Mouse (Mus musculus) right cerebral cortex, postnatal 14 days (tissue): ENCODE measurements at regions not wholly inside any gene's neighbourhood (a gene's known extent, or its start where the extent isn't known, plus 50 kb on each side); places are given as distances from the start of the nearest gene placed in this dataset.

Source experiments
- DNase-seq: peaks from one replicate; pipeline ENCODE4 v3.0.0; 2022

DNA sequence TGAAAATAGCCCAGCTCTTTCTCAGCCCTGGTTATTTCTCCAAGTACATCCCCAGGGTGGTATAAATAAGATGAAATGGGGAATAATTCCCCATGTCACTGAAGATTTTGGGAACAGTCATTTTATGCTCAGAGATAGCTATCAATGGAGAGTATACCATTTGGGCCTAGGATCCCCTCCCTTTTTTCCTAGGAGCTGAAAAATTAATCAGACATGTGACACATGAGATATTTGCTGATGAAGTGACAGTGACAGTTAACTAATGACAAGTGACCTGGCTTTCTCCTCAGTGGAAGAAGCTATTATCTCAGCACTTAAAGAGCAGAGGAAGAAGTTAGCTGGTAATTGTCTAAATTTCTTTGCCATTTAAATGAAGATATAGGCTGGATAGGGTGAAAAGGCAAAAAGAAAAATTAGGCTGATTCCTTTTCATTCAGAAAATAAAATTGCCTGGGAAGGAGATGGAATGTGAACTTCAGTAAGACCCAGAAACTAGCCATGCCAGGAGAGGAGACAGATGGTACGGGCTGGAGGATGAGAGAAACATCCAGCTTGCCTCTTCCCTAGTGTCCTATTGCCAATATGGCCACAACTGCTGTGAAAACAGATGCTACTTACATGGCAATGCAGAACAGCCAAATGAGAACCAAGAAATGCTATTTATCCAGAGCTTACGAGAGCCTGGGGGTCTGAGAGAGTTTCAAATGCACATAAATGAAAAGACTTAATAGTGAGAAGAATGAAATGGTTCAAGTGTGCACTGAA lies 376.1 kb upstream of the Gm11114 start:
- no peak for DNase-seq

DNA sequence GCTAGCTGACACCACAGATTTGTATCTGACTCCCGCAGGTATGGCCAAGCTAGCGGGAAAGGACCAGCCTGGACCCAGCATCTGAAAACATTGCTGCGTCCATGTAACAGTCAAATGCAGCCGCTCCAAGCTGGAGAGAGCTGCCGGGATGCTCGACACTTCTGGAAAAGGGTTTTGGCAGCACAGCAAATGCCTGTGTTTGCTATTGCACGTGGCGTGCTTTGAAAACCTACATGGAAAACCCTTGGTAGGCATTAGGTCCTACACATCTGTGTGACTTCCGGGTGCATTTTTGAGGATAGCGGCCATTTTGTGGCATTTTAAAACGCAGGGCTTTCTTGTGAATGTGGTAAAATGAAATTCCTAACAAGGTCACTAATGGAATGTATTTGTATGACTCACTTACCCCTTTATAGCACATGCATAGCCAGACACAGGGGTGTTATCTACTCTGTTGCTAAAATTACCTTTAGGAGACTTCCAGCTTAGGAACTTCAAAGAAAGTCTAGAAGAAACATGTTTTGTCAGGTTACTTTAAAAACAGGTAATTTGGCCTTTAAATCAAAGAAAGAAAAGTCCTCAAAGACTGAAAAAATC lies 345.9 kb upstream of the Gm11114 start:
- DNase-seq, result no peak

DNA sequence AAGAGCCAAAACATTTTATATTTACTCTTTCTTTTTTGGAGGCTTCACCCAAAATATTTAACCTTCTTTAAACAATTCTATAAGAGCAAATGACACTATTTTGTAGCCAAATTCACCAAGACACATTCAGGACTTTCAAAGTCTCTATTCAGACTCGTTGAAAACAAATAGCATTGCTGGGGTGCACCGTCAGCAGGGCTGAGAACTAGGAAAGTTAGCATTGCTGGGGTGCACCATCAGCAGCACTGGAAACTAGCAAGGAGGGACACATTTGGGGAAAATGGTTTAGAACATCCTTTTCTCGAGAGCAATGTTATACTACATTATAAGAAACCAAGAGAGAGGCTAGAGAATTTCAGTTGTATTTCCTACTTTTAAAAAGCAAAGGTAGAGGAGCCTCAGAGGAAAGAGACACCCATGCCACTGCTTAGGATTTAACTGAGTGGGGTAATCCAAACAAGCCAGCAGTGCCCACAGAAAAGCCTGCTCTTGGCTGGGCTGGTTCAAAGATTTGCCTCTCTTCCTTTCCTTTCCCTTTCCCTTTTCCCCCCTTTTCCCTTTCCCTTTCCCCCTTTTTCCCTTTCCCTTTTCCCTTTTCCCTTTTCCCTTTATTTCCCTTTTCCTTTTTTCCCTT lies 342.5 kb upstream of the Gm11114 start:
- no peak for DNase-seq

DNA sequence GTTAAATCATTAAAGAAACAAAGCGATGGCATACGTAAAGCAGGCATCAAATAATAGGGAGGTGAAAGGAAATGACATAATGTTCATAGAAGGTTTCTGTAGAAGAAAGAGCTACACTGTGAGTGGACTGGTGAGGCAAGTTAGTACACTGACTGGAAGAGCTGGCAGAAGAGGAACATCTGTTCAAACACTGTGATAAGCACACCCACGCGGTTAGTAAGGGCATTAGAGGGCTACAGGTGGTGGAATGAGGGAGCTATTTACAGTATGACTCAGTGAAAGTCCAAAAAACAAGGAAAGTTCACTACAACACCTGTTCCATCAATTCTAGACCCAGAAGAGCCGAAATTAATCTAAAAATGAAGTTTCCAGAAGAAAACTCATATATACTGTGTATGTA lies 335.1 kb upstream of the Gm11114 start:
- DNase-seq, result no peak

DNA sequence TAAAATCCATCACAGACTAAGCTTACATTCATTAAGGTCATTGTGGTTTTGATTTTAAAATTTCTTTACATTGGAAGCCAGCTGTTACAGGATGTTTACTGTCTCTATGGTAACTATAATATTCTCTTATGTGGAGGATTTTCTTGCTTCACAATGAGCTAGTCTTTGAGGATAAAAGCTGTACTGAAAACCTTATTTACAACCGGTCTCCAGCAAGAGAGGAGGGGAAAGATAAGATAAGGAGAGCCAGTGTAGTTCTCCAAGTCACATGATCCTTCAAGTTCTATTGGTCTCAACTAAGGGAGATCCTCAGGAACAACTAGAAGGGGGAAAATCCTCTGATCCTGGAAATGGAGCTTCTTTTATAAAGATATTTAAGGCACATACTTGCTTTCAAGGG lies 309.2 kb upstream of the Gm11114 start:
- DNase-seq, result no peak

DNA sequence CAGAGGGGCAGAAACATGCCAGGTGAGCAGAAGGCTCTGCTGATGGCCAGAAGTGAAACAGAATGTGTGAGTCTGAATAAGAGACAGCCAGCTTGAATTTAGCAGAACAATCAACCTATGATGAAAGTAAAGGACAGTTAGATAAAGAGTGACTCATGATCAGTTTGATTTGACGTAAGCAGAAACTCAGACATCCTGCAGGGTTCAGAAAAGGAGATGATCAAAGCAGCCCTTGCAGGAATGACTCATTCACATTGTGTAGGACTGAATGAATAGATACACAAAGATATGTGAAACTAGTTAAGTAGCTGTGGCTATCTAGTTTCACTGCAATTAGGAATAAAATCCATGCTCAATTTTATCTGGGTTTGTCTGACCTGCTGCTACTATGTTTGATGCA lies 301.2 kb upstream of the Gm11114 start:
- DNase-seq, result no peak

DNA sequence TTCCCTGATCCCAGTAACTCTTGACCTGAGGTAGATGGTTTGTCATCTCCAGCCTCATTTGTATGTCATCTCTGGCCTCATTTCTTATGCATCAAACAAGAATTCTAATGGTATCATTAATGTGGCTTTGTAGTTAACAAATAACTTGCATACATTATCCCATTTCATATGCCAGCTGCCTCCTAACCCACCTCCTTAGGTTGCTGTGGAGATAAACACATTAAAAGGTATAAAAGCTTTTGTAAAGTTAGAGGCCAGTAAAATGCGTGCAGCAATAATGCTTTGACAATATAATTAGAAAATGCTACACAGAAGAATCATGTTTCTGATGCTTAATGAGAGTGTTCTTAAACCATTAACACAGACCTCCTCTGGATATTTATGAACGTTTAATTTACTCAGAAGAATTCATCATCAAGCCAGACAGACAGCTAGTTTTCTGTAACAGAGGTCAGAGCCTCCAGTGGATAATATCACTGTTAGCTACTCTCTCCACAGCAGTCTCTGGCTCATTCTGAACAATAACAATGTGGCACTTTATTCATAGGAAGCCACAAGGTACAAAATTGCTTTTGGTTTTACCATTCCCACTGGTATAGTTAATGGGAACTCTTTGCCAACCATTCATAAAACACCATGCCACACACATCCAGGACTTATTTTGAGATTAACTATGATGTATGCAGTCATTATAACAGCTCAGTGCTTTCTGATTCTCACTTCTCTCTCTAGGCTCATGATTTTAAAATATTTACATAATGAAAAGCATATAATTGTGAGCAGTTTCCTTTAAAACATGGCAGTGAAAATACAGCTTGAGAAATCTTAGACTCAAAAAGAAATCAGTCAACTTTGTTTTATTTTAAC lies 264.2 kb upstream of the Gm11114 start:
- no peak for DNase-seq

GRCm38 (mm10) chr9:85052526-85052925 lies 260.0 kb upstream of the Gm11114 start:
- DNase-seq, result no peak

- no peak for DNase-seq
These were observed 232.6 kb upstream of the Gm11114 start for GRCm38 (mm10) chr9:85079975-85080374.

DNA sequence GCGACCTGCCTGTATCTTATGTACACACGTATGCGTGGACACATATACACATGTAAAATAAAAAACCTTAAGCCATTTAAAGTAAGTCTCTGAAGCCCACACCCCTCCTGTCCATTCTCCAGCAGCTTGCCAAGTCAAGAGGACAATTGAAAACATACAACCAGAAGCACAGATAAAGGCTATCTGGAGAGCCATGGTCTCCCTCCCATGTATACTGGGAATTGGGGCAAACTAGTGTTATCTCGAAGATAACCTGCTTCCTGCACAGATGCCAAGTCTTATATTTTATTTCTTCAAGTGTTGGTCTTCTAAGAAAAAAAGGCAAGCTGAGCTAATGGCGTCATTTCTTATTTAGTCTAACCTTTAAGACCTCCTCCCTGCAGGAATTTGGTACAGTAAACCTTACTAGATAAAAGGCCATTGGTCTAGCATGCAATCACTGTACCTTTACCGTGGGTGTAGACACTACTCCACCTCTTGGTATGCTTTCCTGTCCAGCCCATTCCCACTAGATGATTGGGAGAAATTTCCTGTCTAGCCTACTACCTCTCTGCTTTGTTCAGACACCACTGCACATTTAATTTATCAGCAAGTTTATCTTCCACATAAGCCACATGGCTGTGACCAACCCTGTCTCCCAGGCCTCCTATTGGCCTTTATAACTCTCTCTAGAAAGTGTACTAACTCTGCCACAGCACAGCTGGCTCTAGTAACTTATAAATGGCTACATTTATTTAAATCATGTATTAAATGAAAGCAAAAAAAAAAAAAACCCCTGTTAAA lies 223.8 kb upstream of the Gm11114 start:
- no peak for DNase-seq

DNA sequence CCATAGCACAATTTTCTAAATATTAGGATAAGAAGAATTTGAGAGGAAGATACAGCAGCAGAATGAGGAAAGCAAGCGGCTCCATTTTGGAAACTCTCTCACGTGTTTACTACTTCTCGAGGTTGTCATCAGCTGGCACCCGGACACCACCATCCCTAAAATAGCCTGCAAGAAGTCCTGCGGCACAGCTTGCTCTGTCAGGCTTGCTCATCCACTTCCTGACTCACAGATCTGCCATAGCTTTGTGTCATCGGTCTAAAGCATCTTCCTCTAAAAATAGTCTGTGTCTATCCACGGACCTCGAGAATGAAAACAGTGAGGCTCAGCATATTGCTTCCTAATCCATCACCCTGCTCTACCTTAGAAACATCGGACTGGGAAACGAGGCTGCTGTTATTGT lies 222.3 kb upstream of the Gm11114 start:
- DNase-seq, result peak; percentile 20

DNA sequence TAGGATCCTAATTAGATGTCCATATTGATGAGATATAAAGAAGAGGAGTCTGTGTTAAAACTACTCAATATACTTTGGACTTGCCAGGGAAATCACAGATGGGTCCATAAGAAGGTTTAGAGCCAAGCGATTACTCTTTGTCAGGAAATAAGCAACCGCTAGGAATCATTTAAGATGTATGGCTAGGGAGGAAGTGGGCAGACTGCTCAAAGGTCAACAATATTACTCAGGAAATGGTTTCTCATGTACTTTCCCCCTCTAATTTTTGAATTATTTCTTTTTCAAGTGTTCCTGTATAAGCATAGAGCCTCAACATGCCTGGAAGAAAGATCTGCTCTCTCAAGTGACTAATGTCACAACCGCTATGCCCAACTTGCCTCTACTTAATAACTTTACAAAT lies 217.3 kb upstream of the Gm11114 start:
- DNase-seq, result no peak

DNA sequence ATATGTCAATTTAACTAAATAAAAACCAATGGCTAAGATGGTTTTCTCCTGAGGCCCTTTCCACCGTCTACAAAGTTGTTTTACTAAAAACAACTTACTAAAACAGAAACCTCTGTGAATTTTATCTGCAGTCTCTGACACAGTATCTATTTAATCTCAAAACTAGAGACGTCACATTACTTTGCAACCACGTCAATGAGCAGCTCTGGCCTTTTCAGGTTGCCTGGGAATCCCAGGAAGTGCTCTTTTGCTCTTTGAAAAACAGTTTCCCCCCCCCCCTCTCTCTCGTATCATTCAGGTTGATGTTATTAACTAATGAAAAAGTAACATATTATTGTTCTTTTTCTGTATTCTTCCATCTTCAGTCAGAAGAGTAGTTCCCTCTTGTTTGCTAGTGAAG lies 216.1 kb upstream of the Gm11114 start:
- DNase-seq, result no peak

- no peak for DNase-seq
These were observed 199.6 kb upstream of the Gm11114 start for GRCm38 (mm10) chr9:85112928-85113327.

- no peak for DNase-seq
These were observed 198.3 kb upstream of the Gm11114 start for GRCm38 (mm10) chr9:85114234-85114633.

- no peak for DNase-seq
These were observed 192.5 kb upstream of the Gm11114 start for GRCm38 (mm10) chr9:85120061-85120460.

DNA sequence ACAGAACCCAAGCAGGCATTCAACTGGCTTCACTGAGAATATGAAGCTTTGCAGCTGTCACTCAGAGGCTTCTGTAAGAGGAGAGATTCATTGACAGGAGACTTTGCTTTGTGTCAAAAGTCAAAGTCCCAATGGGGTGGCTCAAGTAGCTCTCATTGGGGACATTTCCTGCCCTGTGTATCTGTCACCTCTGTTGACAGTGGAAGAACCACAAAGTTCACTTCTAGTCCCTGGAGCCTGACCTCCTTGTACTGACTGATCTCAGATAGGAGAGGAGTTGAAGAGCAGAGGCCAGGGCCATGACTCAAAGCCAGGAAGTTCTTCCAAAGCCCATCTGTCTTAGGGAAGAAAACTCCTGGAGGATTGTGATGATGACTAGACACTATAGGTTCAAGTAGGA lies 191.5 kb upstream of the Gm11114 start:
- no peak for DNase-seq

- no peak for DNase-seq
These were observed 188.9 kb upstream of the Gm11114 start for GRCm38 (mm10) chr9:85123706-85124105.

DNA sequence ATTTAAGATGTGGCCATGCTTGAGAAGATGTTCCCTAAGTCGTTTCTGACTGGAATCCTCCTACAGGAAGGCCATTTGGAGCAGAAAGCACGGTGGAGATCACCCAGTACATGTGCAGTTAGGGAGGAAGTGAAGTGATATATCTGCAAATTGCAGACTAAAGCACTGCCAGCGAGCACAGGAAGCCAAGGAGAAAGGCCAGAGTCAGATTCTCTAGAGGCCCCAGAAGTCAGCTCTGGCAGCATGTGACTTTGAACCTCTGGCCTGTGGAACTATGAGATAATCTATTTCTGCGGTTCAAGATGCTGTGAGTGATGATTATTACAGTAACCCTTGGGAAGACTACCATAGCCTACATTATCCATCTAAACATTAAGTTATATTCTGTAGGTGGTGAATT lies 186.8 kb upstream of the Gm11114 start:
- DNase-seq, result no peak

GRCm38 (mm10) chr9:85126541-85126940 lies 186.0 kb upstream of the Gm11114 start:
- DNase-seq, result no peak

- no peak for DNase-seq
These were observed 185.5 kb upstream of the Gm11114 start for GRCm38 (mm10) chr9:85127107-85127506.

DNA sequence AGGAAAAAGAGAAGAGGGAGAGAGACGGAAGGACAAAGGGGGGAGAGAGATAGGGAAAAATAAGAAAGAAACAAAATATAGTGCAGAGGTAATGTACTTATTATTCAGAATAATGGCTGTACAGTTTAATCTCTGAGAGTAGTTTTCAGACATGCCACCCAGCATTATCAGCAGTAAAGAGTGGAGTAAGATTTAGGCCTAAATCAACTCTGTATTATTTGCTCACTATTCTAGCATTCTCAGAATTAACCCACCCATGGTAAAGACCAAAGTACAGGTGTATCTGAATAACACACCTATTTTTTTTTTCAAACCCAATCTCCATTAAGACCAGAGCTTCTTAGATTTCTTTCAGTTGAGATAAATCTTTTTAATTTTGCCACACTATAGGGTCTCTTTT lies 177.7 kb upstream of the Gm11114 start:
- no peak for DNase-seq
